Mouse (Mus musculus) testis, adult 2 months (tissue): ENCODE measurements around the gene Mettl7a2. TPM values are rescaled to one million over a fixed set of nuclear protein-coding genes. Genes with fewer than 3 reads are reported as not detected.

ENCODE experiments used
- H3K27ac ChIP-seq: fragments of 200-500 bp; 2 replicates; pipeline ENCODE4 v1.5.1; 2012; ENCODE audit warnings: low read depth, low read length; ENCODE audit not compliant: control insufficient read depth, insufficient read depth
- H3K27me3 ChIP-seq: fragments of 200-500 bp; 2 replicates; pipeline ENCODE4 v1.6.1; 2012; ENCODE audit warnings: mild to moderate bottlenecking, low read length, moderate library complexity; ENCODE audit not compliant: control insufficient read depth, insufficient read depth
- H3K36me3 ChIP-seq: fragments of 200-500 bp; 2 replicates; pipeline ENCODE4 v1.6.1; 2012; ENCODE audit warnings: mild to moderate bottlenecking, low read length; ENCODE audit not compliant: control insufficient read depth, insufficient read depth
- H3K4me1 ChIP-seq: fragments of 200-500 bp; 2 replicates; pipeline ENCODE4 v1.6.1; 2012; ENCODE audit warnings: low read length; ENCODE audit not compliant: control insufficient read depth, insufficient read depth
- H3K4me3 ChIP-seq: fragments of 200-500 bp; 2 replicates; pipeline ENCODE4 v1.5.1; 2012; ENCODE audit warnings: low read depth, mild to moderate bottlenecking, low read length, moderate library complexity, mixed read lengths; ENCODE audit not compliant: control insufficient read depth
- CTCF ChIP-seq: fragments of 200-500 bp; IDR thresholded peaks from 2 replicates; pipeline ENCODE4 v1.5.1; 2012; ENCODE audit warnings: low read depth, mild to moderate bottlenecking, inconsistent platforms, low read length, moderate library complexity; ENCODE audit not compliant: control insufficient read depth, insufficient read depth, insufficient replicate concordance
- POLR2A ChIP-seq: fragments of 200-500 bp; IDR thresholded peaks from 2 replicates; pipeline ENCODE4 v1.6.1; 2012; ENCODE audit warnings: low read depth, mild to moderate bottlenecking, inconsistent platforms, low read length, moderate library complexity; ENCODE audit not compliant: control insufficient read depth
- polyA plus RNA-seq: library from polyadenylated mRNA; depleted of rRNA; stranded (reverse); fragments of >200 nt; gene quantifications from 2 replicates; pipeline ENCODE4 v1.2.3, GENCODE M21; 2012

Gene Mettl7a2
- polyA plus RNA-seq, 1 experiment, result not detected

- no peak for TF ChIP-seq POLR2A
- TF ChIP-seq CTCF, result no peak
- Histone ChIP-seq H3K4me3 (no peak overlapping the region), H3K36me3 (no peaks in the 10 kb centered on the region), H3K27me3 (no peaks in the 10 kb centered on the region), H3K4me1 (no peaks in the 10 kb centered on the region), H3K27ac (no peak overlapping the region)
Observed at GRCm38 (mm10) chr15:100391599-100391998, 38.6 kb downstream of the Mettl7a2 start.

DNA sequence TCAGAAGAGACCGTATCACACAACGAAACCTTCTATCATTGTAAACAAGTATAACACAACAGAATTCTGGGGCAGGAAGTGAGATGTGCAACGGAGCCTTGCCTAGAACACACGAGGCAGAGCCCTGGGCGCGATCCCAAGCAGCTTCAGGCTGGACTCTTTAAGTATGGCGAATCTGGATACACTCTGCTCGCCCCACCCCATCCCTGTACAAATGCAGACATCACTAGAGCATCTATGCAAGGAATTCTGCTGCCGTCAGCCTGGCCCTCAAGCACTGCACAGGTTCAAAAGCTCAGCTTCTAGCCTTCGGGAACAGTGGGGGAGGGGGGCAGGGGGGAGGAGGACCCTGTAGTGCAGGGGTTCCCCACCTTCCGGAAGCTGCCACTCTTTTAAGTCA, 40.0 kb downstream of the Mettl7a2 start:
- TF ChIP-seq POLR2A (no peak), CTCF (no peak)
- Histone ChIP-seq H3K27ac (no peak overlapping the region), H3K4me1 (no peaks in the 10 kb centered on the region), H3K36me3 (peaks cover 2% of the 10 kb centered on the region), H3K4me3 (no peak overlapping the region), H3K27me3 (no peaks in the 10 kb centered on the region)

GRCm38 (mm10) chr15:100395561-100395960, 42.6 kb downstream of the Mettl7a2 start:
- H3K4me3 ChIP-seq, result no peak overlapping the region
- TF ChIP-seq POLR2A, result no peak
- TF ChIP-seq CTCF, result no peak

GRCm38 (mm10) chr15:100400592-100401250, 47.7 kb downstream of the Mettl7a2 start:
- Histone ChIP-seq H3K4me3 (no peak overlapping the region), H3K27me3 (no peaks in the 10 kb centered on the region), H3K36me3 (peaks cover 6% of the 10 kb centered on the region), H3K4me1 (peaks cover 5% of the 10 kb centered on the region), H3K27ac (no peak overlapping the region)
- TF ChIP-seq POLR2A, result no peak
- no peak for TF ChIP-seq CTCF

More at GRCm38 (mm10) chr15:100395561-100395960, 42.6 kb downstream of the Mettl7a2 start:
- peaks cover 2% of the 10 kb centered on the region for H3K36me3 ChIP-seq
- H3K27ac ChIP-seq, result no peak overlapping the region
- no peaks in the 10 kb centered on the region for H3K27me3 ChIP-seq
- H3K4me1 ChIP-seq, result no peaks in the 10 kb centered on the region

DNA sequence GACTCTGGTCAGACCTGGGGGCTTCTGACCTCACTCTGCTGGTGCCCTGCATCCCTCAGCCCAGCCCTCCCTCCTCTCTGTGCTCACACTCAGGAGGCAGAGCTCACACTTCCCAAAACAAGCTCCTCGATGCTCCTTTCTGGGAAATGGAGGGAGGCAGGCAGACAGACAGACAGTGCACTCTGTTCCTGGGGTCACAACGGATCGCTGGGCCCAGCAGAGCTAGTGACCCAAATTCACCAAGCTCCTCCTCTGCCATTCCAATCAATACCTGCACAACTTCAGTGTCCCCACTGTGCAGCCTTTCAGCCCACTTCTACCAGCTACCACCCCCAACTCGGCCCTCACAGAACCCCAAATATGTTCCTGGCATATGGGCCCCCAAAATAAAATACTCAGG, 48.8 kb downstream of the Mettl7a2 start:
- Histone ChIP-seq H3K36me3 (peaks cover 6% of the 10 kb centered on the region), H3K4me1 (peaks cover 5% of the 10 kb centered on the region), H3K27me3 (no peaks in the 10 kb centered on the region), H3K4me3 (no peak overlapping the region), H3K27ac (no peak overlapping the region)
- TF ChIP-seq POLR2A (no peak), CTCF (no peak)

DNA sequence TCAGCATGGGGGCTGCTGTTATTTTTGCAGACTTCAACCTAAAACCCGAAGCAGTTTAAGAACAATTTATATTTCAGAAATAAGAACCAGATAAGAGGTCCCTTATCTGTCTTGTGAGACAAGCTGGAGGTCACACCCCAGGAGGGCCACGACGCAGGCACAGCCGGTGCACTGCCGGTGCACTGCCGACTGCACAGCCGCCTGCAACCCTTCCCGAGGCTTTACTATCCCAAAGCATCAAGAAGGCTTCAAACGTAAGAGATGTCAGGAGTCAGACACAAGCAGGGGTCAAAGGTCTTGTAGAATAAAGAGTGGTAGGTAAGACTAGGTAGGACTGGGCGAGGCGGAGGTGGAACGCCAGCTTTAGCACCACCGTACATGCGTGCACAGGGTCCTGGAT, 49.3 kb downstream of the Mettl7a2 start:
- Histone ChIP-seq H3K27ac (peak overlapping the region; percentile 39; the same call in 1 of the 2 replicates), H3K36me3 (peaks cover 6% of the 10 kb centered on the region), H3K4me3 (no peak overlapping the region), H3K27me3 (no peaks in the 10 kb centered on the region), H3K4me1 (peaks cover 5% of the 10 kb centered on the region)
- no peak for TF ChIP-seq POLR2A
- TF ChIP-seq CTCF, result no peak

GRCm38 (mm10) chr15:100402798-100403197, 49.8 kb downstream of the Mettl7a2 start:
- no peaks in the 10 kb centered on the region for H3K27me3 ChIP-seq
- H3K4me3 ChIP-seq, result no peak overlapping the region
- H3K27ac ChIP-seq, result peak overlapping the region; percentile 39; the same call in 1 of the 2 replicates
- peaks cover 5% of the 10 kb centered on the region for H3K4me1 ChIP-seq
- H3K36me3 ChIP-seq, result peaks cover 5% of the 10 kb centered on the region
- no peak for TF ChIP-seq CTCF
- no peak for TF ChIP-seq POLR2A
